Mouse (Mus musculus) liver, adult 2 months (tissue): ENCODE measurements around the gene Msrb1. TPM values are rescaled to one million over a fixed set of nuclear protein-coding genes. Genes with fewer than 3 reads are reported as not detected.
A peak's percentile ranks its signal among the peaks of the same experiment; 100 is the strongest.

Source experiments
- DNase-seq: peaks from one replicate; pipeline ENCODE4 v3.0.0-alpha.2; 2011; ENCODE audit warnings: low read depth, low spot score; ENCODE audit errors: extremely low read depth
- H3K27ac ChIP-seq: fragments of 200-500 bp; replicated peaks from 2 replicates; pipeline ENCODE4 v1.5.1; 2012; ENCODE audit warnings: low read depth, mild to moderate bottlenecking, control low read depth, inconsistent platforms, low read length; ENCODE audit not compliant: insufficient read depth
- H3K27me3 ChIP-seq: fragments of 200-500 bp; 2 replicates; pipeline ENCODE4 v1.6.1; 2012; ENCODE audit warnings: mild to moderate bottlenecking, moderate library complexity, low read length, inconsistent platforms; ENCODE audit not compliant: control insufficient read depth, insufficient read depth
- H3K36me3 ChIP-seq: fragments of 200-500 bp; 2 replicates; pipeline ENCODE4 v1.6.1; 2012; ENCODE audit warnings: low read length, inconsistent platforms; ENCODE audit not compliant: control insufficient read depth, insufficient read depth
- H3K4me1 ChIP-seq: fragments of 200-500 bp; 2 replicates; pipeline ENCODE4 v1.6.1; 2011; ENCODE audit warnings: low read length; ENCODE audit not compliant: control insufficient read depth, insufficient read depth
- H3K4me3 ChIP-seq: fragments of 200-500 bp; 2 replicates; pipeline ENCODE4 v1.5.1; 2011; ENCODE audit warnings: low read depth, mild to moderate bottlenecking, control low read depth, low read length, moderate library complexity; ENCODE audit not compliant: insufficient read depth
- H3K79me2 ChIP-seq: fragments of 200-500 bp; 2 replicates; pipeline ENCODE4 v1.6.1; 2012; ENCODE audit warnings: inconsistent platforms, mild to moderate bottlenecking, low read length, moderate library complexity; ENCODE audit not compliant: control insufficient read depth, insufficient read depth
- H3K9ac ChIP-seq: fragments of 200-500 bp; 2 replicates; pipeline ENCODE4 v1.6.1; 2012; ENCODE audit warnings: low read depth, mild to moderate bottlenecking, control low read depth, inconsistent platforms, low read length
- CTCF ChIP-seq: fragments of 200-500 bp; IDR thresholded peaks from 2 replicates; pipeline ENCODE4 v1.5.1; 2011; ENCODE audit warnings: low read depth, low read length, control low read depth
- POLR2A ChIP-seq: fragments of 200-500 bp; IDR thresholded peaks from 2 replicates; pipeline ENCODE4 v1.6.1; 2011; ENCODE audit warnings: low read length, control low read depth; ENCODE audit not compliant: insufficient read depth; ENCODE audit errors: extremely low read depth
- WGBS: fragments of 180-500 bp; shearing (Covaris S2); methylation state at CpG from one replicate; pipeline ENCODE4 v1.1.7; 2018; 5-methylcytosine and 5-hydroxymethylcytosine counted together
- polyA plus RNA-seq: library from polyadenylated mRNA; depleted of rRNA; stranded (reverse); fragments of >200 nt; gene quantifications from 2 replicates; pipeline ENCODE4 v1.2.3, GENCODE M21; 2012
- total RNA-seq: library from RNA; depleted of rRNA; stranded (reverse); fragments of >200 nt; gene quantifications from 2 replicates; pipeline ENCODE4 v1.2.3, GENCODE M21; 2014

Msrb1 gene
- total and polyA plus RNA-seq, 2 experiments: 184 to 506 TPM

- H3K4me1 ChIP-seq: no peaks in the 10 kb centered on the region
- TF ChIP-seq CTCF: no peak
- TF ChIP-seq POLR2A: no peak
- 58% methylated on average over 12 of the region's 12 CpGs for WGBS
- no peak overlapping the region for H3K27ac ChIP-seq
- H3K79me2 ChIP-seq: no peaks in the 10 kb centered on the region
- H3K36me3 ChIP-seq: no peaks in the 10 kb centered on the region
- H3K4me3 ChIP-seq: no peak overlapping the region
- H3K27me3 ChIP-seq: no peaks in the 10 kb centered on the region
- H3K9ac ChIP-seq: no peak overlapping the region
- DNase-seq: peak; percentile 39
Measured at GRCm38 (mm10) chr17:24766266-24766875, 29.9 kb downstream of the Msrb1 start.

- Histone ChIP-seq H3K27ac (no peak overlapping the region), H3K36me3 (no peaks in the 10 kb centered on the region), H3K79me2 (no peaks in the 10 kb centered on the region), H3K27me3 (no peaks in the 10 kb centered on the region), H3K9ac (no peak overlapping the region), H3K4me1 (no peaks in the 10 kb centered on the region), H3K4me3 (no peak overlapping the region)
- TF ChIP-seq POLR2A (no peak), CTCF (no peak)
- WGBS: 9% methylated on average over 3 of the region's 3 CpGs
- DNase-seq: no peak
Measured at GRCm38 (mm10) chr17:24769146-24769545, 32.7 kb downstream of the Msrb1 start.

GRCm38 (mm10) chr17:24773241-24773640 is 36.8 kb downstream of the Msrb1 start:
- Histone ChIP-seq H3K4me3 (no peak overlapping the region), H3K36me3 (no peaks in the 10 kb centered on the region), H3K4me1 (no peaks in the 10 kb centered on the region), H3K9ac (no peak overlapping the region), H3K79me2 (no peaks in the 10 kb centered on the region), H3K27me3 (no peaks in the 10 kb centered on the region), H3K27ac (no peak overlapping the region)
- WGBS: 87% methylated on average over 5 of the region's 5 CpGs
- TF ChIP-seq CTCF (no peak), POLR2A (no peak)
- no peak for DNase-seq

GRCm38 (mm10) chr17:24775173-24775572 is 38.7 kb downstream of the Msrb1 start:
- H3K27ac ChIP-seq: no peak overlapping the region
- DNase-seq: no peak
- H3K4me3 ChIP-seq: no peak overlapping the region
- H3K27me3 ChIP-seq: no peaks in the 10 kb centered on the region
- H3K79me2 ChIP-seq: no peaks in the 10 kb centered on the region
- no peaks in the 10 kb centered on the region for H3K36me3 ChIP-seq
- no peak overlapping the region for H3K9ac ChIP-seq
- H3K4me1 ChIP-seq: no peaks in the 10 kb centered on the region
- 90% methylated on average over 8 of the region's 8 CpGs for WGBS
- TF ChIP-seq POLR2A (no peak), CTCF (no peak)

GRCm38 (mm10) chr17:24777073-24777472 is 40.6 kb downstream of the Msrb1 start:
- Histone ChIP-seq H3K36me3 (no peaks in the 10 kb centered on the region), H3K4me3 (no peak overlapping the region), H3K9ac (no peak overlapping the region), H3K27ac (no peak overlapping the region), H3K79me2 (no peaks in the 10 kb centered on the region), H3K27me3 (no peaks in the 10 kb centered on the region), H3K4me1 (no peaks in the 10 kb centered on the region)
- 62% methylated on average over 2 of the region's 2 CpGs for WGBS
- no peak for TF ChIP-seq POLR2A
- TF ChIP-seq CTCF: no peak
- no peak for DNase-seq

- DNase-seq: no peak
- WGBS: 92% methylated on average over 2 of the region's 2 CpGs
- Histone ChIP-seq H3K4me1 (no peaks in the 10 kb centered on the region), H3K36me3 (no peaks in the 10 kb centered on the region), H3K27ac (no peak overlapping the region), H3K9ac (no peak overlapping the region), H3K4me3 (no peak overlapping the region), H3K27me3 (no peaks in the 10 kb centered on the region), H3K79me2 (no peaks in the 10 kb centered on the region)
- TF ChIP-seq CTCF: no peak
- no peak for TF ChIP-seq POLR2A
Measured at GRCm38 (mm10) chr17:24780821-24781220, 44.4 kb downstream of the Msrb1 start.
